Mouse (Mus musculus) kidney, postnatal 14 days (tissue): ENCODE results near the gene Cd200.
"Not testable (repeated sequence)": the region's sequence is repeated elsewhere in the genome, so short reads cannot be mapped to it uniquely, and the experiment has no call there.

Source experiments
- DNase-seq: peaks from one replicate; pipeline ENCODE4 v3.0.0; 2022; ENCODE audit warnings: mixed read lengths

Cd200 gene

DNA sequence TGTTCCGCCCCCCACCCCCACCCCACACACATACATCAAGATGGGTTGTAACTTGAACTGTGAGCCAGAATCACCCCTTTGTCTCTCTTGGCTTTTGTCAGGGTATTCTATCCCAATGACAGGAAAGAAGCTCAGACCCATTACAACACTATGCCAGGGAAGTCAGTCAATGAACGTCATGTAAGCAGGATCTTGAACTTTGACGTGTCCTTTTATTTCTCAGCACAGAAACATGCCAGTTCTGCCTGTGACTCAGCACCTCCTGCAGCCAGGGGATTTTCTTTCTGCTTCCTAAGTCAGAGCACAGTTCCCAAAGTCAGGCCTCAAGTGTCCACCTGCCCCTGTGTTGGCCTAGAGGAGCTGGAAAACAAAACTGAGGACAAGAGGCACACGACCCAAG is 31.5 kb downstream of the Cd200 start:
- DNase-seq: no peak

DNA sequence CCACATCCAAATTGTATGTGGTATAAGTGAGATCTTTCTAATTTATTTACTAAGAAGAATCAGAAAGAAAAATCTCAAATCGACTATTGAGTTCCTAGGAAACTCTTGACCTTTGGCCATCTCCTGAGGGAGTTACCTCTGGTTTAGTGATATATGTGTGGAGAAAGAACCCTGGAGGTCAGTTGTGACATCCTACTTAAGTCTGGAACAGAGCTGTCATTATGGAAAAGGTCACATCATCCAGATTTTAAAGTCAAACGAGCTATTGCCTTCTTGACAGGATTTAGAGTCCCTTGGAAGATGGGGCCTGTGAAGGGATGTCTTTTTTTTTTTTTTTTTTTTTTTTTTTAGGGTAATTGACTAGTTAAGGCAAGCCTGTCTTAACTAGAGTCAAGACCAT is 32.0 kb downstream of the Cd200 start:
- no peak for DNase-seq

DNA sequence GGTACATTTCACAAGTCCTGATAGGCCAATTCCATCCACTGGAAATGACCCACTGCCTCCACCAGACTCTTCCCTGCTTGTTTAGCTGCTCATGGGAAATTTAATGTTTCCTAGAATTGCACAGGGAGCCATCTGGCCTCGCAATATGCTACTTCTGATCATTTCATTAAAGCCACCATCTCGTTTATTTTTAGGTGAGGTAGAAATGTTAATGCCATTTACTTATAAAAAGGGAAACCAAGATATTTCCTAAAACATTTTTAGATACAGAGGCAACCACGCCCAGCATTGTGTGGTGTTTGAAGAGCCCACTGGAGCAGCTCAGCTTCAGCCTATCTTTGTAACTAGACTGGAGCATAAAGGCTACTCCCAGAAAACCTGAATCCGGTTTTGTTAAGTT is 32.6 kb downstream of the Cd200 start:
- DNase-seq: no peak

DNA sequence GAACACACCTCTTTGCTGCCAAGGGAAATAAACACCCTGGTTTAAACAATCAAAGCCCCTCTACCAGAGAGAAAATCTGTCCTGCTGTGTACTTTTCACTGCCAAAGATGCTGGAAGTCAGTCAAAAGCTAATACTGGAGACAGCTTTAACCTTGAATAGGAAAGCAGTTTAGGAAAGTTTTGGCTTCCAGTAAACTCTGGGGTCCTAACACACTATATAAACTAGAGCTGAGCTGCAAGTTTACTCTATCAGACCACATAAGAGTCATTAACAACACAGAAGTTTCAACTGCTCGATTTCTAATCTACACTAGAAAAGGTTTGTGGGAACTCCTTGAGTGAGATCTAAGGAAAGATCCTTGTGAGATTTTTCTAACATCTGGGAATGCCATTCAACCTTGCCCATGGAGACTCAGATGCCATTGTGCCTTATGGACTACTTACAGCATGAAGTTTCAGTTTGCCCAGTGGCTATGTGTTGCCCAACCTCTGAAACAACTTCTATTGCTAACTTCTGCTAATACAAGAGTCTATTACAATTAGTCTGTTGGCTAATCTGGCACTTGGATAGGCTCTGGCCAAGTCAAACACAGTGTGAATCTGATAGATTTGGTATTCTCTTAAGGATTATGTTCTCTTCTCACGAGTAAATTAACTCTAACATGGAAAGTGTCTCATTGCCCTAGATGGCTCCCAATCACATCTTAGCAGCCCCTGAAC is 33.2 kb downstream of the Cd200 start:
- DNase-seq: no peak

DNA sequence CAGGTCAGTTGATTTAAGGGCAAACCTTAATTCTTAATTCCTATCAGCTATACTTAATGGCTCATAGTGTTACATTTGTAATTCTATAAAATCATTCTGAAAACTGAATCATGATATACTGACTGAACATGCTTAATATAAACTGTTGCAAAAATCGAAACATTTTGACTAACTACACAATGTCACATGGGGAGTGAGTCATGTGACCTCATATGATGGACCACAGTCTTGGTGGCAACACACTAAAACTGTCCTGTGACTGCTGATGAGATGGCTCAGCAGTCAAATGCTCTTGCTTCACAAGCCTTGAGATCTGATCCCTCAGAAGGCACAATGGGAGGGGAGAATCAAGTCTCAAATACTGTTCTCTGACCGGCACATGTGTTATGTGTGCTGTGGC is 34.8 kb downstream of the Cd200 start:
- DNase-seq: no peak

DNA sequence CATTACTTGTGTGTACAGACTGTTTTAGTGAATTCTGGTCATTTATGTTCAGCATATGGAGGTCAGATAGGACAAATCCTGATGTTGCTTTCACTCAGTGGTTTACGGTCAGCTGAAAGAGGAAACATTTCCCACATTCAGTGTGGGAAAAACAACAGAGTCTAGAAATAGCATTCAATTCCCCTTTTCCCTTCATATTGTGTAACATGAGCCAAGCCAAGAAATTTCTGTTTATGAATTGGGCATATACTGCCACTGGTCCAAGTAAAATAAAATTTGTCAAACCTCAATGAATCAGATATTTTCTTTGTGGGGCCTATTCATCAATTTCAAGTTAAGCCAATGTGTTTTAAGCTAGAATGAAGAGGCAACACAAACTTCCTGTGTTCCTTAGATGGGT is 37.8 kb downstream of the Cd200 start:
- no peak for DNase-seq

DNA sequence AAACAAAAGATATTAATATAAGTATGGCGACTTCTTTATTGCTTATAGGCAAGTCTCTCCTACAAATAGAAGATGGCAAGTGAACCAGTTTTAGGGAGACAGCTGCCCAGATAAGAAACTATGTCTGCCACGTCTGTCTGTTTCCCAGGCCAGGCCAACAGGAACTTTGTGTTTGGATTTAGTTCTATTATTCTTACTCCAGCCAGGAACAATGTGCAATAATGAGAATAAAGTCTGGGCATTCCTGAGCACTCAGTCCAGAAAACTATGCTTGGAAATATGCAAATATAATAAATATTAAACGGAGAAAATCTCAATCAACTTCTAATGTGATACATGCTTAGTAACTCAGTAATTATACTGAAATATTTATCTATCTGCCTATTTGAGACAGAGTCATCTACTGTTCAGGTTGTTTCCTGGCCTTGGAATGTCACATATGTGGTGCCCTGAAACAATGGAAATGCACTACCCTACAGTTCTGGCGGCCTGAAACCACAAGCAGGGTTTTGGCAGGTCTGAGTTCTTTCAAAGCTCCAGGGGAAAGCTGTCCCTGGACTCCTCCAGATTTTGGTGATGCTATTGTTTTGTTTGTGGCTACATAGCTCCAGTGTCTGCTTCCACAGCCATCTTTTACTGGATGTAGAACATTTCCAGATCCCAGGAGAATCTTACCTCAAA is 39.4 kb downstream of the Cd200 start:
- DNase-seq: no peak

DNA sequence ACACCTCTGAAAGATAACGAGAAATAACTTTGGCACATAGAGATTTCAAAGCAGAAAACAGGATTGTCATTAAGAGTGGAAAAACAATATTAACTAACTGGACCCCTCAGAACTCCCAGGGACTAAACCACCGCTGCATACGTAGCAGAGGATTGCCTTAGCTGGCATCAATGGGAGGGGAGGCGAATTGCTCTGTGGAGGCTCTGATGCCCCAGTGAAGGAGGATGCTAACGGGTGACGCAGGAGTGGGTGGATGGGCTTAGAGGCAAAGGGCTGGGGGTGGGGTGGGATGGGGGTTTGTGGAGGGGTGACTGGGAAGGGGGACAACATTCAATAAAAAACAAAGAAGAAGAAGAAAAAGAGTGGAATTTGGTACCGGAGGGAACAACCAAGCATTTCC is 42.7 kb downstream of the Cd200 start:
- no peak for DNase-seq

DNA sequence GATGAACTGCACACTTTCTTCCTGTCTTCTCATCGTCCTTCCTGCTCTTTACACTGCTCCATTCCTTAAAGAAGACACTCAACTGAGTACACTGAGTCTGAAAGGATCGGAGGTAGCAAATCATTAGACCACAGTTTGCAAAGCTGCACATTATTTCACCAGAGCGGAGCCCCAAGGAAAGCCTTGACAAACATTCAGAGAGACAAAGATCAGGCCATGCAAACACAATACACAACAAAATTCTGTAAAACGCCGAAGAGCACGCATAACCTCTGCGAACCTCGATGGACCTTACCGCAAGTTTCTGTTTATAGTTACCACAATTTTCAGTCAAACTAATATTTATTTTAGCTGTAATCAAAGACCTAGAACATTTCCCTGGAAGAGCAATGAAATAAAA is 43.5 kb downstream of the Cd200 start:
- no peak for DNase-seq

DNA sequence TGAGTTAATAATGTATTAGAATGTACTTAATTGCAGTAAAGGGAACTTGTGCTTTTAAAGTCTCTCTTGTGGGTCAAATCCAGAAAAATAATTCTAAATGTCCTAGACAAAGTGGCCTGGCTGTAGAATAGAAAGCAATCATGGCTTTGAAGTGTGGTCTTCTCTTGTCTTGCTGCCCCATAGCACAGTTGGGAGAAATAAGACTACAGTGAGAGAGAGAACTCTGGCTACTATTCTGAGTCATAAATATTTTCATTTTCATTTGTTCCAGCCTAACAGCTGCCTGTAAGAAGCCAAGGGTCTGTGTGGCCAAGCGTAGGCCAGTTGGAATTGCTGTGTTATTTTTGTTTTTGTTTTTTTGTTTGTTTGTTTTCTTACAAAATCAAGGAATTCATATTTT is 44.2 kb downstream of the Cd200 start:
- DNase-seq: no peak

DNA sequence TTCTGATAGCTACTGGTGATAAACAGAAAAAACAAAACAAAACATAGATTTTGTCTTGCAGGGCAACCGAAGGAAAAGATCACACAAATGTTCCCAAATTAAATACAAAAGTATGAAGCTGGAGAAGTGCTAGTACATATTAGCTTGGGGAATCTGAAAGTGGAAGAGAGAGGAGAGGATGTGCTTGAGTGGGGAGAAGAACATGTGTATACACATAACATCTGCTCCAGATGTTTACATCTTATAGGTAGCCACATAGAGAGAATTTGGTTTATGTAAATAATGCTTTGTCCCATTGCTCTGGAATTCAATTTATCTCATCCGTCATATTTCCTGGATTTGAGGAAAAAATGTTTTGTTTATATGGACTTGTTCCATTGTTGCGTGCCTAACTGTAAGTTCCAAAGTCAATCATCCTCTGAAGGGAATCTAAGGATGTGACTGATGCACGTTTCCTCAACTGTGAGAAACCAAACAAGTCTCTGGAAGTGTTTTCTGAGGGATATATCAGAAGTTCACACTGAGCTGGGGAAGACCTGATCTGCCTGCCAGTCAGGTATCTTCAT is 45.3 kb downstream of the Cd200 start:
- no peak for DNase-seq

DNA sequence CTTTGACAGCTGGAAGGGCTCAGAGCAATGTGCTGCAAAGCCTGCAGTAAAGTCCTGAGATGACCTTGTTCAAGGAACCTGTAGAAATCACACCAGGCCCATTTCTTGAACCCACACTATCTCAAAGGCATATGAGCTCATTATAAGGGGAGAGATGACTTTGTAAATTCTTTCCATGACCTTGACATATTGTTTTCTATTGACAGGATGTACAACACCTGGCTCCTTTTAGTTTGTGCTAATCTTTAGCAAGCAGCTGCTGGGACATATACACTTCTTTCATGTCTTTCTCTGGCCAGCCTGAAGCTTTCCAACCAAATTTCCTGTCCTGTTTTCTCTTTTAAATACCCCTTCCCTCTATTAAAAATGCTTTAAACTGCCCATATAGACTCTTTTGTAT is 47.4 kb downstream of the Cd200 start:
- DNase-seq: no peak

DNA sequence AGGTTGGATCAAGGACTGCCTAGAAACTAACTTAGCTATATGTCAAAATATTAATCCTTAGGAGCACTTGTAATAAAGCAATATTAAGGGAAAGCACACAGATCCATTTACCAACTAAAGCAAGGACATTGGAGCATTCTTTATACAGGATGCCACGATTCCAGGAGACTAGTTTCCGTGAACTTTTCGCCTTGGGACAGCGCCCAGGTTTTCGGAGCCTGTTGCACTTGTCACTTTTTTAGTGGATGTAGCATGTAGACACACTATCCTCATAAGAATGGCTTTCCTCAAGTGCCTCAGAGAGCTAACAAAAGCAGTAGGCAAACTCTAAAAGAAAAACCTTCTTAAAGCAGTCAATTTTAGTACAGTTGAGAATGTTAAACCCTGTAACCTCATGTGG is 50.4 kb downstream of the Cd200 start:
- peak; percentile 32 for DNase-seq

DNA sequence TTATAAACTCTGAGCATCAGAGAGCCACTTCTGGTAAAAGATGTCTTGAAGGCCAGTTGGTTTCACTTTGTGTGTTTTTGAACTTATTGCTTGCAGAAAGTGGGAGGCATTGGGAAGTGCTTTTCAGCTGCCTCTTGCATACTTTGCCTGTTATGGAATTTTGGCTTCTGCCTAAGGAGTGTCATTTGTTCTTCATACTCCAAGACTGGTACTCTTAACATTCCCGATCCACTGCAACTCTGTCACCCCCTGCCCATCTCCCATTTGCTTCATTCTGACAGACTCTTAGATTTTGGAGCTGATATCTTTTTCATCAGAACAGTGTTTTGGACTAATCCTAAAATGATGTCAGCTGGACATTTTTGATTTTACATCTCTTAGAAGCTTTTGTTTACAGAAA is 51.7 kb downstream of the Cd200 start:
- no peak for DNase-seq

DNA sequence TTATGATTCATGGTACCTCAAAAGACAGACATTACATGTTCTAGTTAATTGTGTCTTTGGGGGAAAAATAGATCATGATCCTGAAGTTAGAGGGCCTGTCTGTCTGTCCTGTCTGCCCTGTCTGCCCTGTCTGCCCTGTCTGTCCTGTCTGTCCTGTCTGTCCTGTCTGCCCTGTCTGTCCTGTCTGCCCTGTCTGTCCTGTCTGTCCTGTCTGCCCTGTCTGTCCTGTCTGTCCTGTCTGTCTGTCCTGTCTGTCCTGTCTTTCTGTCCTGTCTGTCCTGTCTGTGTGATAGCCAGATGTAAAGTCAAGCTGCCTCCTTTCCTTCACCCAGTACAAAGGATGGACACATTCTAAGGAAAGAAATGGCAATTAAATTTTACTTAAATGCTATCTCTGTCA is 56.0 kb downstream of the Cd200 start:
- DNase-seq: no peak

DNA sequence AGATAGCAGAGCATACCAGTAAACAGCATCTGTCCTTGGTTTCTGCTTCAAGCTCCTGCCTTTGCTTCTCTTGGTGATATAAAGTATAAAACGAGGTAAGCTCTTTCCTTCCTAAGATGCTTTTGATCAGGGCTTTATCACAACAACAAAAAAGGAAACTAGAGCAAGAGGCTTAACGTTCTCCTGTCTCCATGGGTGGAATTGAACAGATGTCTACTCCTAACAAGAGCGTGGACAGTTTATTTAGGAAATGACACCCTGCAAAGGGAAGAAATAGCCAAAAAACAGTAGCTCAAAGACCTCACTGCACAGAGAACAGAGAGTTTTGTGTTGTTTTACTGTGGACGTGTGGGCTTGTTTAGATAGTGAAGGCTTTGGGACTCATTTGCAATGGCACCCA is 58.1 kb downstream of the Cd200 start:
- DNase-seq: no peak

DNA sequence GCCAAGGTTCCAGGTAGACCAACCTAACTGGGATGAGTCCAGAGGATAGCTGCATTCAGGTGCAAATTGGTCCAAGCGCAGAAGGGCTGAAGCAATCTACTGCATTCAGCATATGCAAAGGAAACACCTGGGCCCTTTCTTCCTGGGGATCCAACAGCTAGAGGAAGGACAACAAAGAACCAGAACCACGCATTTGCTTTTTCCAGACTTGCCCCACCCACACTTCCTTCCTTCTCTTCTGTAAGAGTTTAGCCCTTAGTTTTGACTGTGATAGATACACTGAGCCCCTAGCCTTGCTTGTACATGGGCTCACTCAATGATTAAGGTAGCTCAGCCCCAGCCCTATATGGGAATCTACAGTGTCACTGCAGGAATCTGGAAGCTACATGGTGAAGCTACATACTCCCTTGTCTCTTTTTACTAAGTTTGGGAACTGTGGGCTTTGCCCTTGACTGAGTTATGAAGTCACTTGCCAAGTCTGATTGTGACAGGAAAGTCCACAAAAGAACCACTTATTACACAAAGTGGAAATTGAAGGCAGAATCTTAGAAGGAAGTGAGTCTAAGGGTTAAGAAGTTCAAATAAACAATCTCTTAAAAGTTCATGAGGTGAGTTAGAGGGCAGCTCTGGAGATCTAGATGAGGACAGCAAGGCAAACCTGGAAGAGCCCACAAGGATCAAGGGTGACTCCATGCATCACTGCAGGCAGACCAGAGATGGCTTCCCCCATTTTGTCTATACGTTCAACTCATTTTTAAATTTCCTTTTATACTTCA is 59.1 kb downstream of the Cd200 start:
- DNase-seq: peak; percentile 66

DNA sequence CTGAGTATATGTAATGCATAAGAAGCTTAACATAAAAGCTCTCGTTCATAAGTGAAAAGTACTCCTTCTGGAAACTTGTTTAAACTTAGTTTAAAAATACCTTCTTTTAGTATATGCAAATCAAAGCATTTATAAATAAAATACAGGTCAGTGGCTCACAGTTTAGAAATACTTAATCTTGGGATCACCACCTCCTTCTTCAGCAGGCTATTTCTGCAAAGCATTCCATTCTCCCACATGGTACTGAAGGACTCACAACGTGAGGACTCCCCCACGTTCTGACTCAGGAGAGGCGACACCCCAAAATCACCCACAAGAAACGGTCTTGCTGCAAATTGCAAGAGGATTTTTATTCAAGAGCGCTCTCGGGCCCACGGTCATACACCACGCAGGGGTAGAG is 60.6 kb downstream of the Cd200 start:
- not testable (repeated sequence) for DNase-seq

DNA sequence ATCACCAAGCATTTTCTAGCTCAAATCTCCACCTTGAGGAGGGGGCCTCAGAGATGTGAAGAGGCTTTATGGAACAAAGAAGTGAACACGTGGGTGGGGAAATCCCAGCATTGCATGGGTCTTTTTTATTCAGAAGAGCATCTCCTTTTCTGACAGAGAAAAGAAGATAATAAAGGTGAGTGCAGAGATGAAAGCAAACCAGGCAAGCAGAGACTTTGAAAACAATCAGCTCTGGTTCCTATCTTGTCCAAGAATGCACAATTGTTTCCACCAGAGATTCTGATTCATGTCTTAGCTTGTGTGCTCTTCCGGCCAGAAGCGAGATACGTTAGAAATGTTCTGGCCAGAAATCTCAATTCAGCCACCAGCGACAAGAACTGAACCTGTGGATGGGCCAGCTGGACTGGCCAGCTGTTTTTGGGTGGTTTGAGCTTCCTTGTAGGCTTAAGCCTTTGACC is 61.9 kb downstream of the Cd200 start:
- DNase-seq: no peak

DNA sequence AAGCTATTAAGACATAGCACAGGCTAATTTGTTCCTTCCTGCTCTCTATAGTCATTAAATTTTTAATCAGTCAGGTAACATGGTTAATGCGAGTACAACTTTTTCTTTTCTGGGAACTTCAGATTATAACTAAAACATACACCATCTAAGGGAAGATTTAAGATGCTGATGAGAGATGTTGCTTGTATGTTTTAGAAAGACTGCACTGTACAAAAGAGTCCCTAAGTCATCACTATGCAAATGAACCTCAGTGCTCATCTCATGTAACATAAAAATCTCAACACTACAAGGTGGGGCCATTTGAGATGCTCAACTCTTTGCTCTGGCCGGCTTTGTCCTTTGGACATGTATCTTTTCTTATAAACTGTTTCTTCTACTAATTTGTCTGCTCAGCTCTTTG is 62.5 kb downstream of the Cd200 start:
- no peak for DNase-seq

DNA sequence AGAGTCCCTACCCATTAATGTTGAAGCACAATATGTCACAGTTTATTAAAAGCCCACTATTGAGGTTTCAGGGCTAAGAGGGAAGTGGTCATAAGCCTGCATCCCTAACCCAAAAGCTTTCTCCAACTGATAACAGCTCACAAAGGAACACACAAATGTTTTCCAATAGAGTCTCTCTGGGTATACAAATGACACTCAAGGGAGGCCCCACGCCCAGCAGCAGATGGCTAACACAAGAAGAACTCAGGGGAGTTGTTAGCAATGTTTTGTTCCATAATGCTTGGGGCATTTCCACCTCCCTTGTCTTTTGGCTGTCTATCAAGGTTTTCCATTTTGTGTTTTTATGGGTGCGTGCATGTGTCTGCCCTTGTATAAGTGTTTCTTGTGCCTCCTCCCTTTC is 64.0 kb downstream of the Cd200 start:
- DNase-seq: no peak

DNA sequence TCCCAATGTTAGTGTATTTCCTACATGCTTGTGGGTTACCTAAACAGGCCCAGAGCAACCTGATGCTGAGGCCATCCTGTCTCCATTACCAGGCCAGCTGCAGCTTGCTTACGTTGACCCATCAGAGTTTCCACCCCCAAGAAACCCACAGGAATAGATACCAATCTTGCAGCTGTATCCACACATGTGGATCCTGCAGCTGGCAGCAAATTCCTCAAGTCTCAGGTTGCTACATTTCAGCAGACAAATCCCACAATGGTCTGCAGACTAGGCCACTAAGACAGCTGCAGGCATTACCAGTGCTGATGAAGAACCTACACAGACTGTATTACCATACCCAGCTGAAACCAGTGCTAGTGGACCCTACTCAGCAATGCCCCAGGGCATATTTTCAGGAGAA is 72.4 kb downstream of the Cd200 start:
- no peak for DNase-seq

DNA sequence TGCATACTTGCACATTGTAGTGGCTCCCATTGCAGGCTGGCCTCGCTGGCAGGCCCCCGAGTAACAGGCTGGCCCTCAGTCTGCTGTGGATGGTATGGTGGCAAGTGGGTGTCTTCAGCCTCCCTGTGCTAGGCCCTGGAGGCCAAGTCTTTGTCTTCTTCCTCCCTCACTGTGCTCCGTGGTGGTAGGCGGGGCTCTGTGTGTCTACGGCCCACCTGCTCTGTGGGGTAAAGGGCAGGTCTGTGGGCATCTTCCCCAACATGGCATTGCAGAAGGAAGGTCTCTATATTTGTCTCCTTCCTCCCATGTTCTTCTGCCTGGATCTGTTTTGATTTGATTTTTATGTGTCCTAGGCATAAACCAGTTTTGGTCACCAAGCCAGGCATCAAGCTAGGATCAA is 74.0 kb downstream of the Cd200 start:
- DNase-seq: no peak

DNA sequence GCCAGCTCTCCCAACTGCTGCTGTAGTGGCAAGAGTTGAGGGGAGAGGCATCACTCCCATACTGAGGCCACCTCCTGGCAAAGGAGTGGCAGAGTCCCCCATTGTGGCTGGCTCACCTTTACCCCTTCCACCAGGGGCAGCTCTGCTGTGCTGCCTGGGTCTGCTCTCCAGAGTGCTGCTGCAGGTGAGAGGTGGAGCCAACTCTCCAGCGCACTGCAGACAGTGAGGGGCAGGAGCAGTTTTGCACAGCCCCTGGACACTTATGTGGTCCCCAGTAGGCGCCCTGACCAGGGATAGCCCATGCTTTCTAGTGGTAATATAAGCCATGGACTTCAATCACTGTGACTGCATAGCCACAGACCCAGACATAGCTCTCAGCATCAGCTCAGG is 74.5 kb downstream of the Cd200 start:
- DNase-seq: no peak
